Mouse (Mus musculus): ENCODE measurements at regions not wholly inside any gene's neighbourhood (a gene's known extent, or its start where the extent isn't known, plus 50 kb on each side); places are given as distances from the start of the nearest gene placed in this dataset.

GRCm38 (mm10) chr10:61012199-61012695, 76.9 kb upstream of the Pcbd1 start:
- no peak overlapping the region for H3K27ac ChIP-seq (ENCODE audit: low read depth, low read length)
- H3K4me2 ChIP-seq (replicated peaks; ENCODE audit: low read depth), result no peak overlapping the region
- no peaks in the 10 kb centered on the region for H3K27me3 ChIP-seq (replicated peaks; ENCODE audit: control insufficient read depth, insufficient read depth, low read length)
- 76% methylated on average over 1 of the region's 1 CpGs for WGBS
- H3K9ac ChIP-seq (ENCODE audit: low read depth, low read length), result no peak overlapping the region
- no peaks in the 10 kb centered on the region for H3K36me3 ChIP-seq (ENCODE audit: control insufficient read depth, insufficient read depth)
- ATAC-seq, result no peak
- no peak overlapping the region for H3K4me3 ChIP-seq (ENCODE audit: low read depth, low read length)
- H3K4me1 ChIP-seq (replicated peaks; ENCODE audit: control insufficient read depth, insufficient read depth, low read length), result no peaks in the 10 kb centered on the region
- no peaks in the 10 kb centered on the region for H3K9me3 ChIP-seq (ENCODE audit: control insufficient read depth)
- TF ChIP-seq CTCF (IDR thresholded peaks at IDR 0.05; ENCODE audit: low read depth), result no peak

DNA sequence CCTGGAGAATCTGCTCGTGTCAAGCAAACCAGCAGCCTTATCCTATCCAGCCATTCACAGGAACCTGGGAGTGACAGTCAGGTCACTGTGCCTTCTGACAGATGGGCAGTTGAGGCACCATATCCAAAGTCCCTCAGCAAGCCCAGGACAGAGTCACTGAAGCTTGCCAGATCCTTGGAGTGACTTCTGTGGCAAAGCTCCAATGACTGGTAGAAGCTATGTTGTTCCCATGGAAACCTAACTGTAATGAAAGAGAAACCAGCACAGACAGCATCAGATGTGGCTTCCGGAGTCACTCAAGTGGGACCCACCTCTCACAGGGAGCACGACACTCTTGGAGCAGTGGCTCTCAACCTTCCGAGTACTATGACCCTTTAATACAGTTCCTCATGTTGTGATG, 78.4 kb upstream of the Pcbd1 start:
- H3K27me3 ChIP-seq (replicated peaks; ENCODE audit: control insufficient read depth, insufficient read depth, low read length), result no peaks in the 10 kb centered on the region
- no peaks in the 10 kb centered on the region for H3K4me1 ChIP-seq (replicated peaks; ENCODE audit: control insufficient read depth, insufficient read depth, low read length)
- H3K36me3 ChIP-seq (ENCODE audit: control insufficient read depth, insufficient read depth), result no peaks in the 10 kb centered on the region
- no peak for TF ChIP-seq CTCF (IDR thresholded peaks at IDR 0.05; ENCODE audit: low read depth)
- no peak for ATAC-seq
- H3K4me3 ChIP-seq (ENCODE audit: low read depth, low read length), result no peak overlapping the region
- H3K9ac ChIP-seq (ENCODE audit: low read depth, low read length), result no peak overlapping the region
- 79% methylated on average over 4 of the region's 4 CpGs for WGBS
- H3K4me2 ChIP-seq (replicated peaks; ENCODE audit: low read depth), result no peak overlapping the region
- no peaks in the 10 kb centered on the region for H3K9me3 ChIP-seq (ENCODE audit: control insufficient read depth)
- no peak overlapping the region for H3K27ac ChIP-seq (ENCODE audit: low read depth, low read length)

- WGBS, result 79% methylated on average over 3 of the region's 3 CpGs
- H3K4me1 ChIP-seq (replicated peaks; ENCODE audit: control insufficient read depth, insufficient read depth, low read length), result no peaks in the 10 kb centered on the region
- no peak overlapping the region for H3K4me3 ChIP-seq (ENCODE audit: low read depth, low read length)
- no peaks in the 10 kb centered on the region for H3K9me3 ChIP-seq (ENCODE audit: control insufficient read depth)
- no peak for TF ChIP-seq CTCF (IDR thresholded peaks at IDR 0.05; ENCODE audit: low read depth)
- no peak overlapping the region for H3K9ac ChIP-seq (ENCODE audit: low read depth, low read length)
- no peak for ATAC-seq
- H3K27me3 ChIP-seq (replicated peaks; ENCODE audit: control insufficient read depth, insufficient read depth, low read length), result no peaks in the 10 kb centered on the region
- no peak overlapping the region for H3K4me2 ChIP-seq (replicated peaks; ENCODE audit: low read depth)
- H3K36me3 ChIP-seq (ENCODE audit: control insufficient read depth, insufficient read depth), result no peaks in the 10 kb centered on the region
- H3K27ac ChIP-seq (ENCODE audit: low read depth, low read length), result no peak overlapping the region
Measured at GRCm38 (mm10) chr10:61007403-61007802, 81.7 kb upstream of the Pcbd1 start.

DNA sequence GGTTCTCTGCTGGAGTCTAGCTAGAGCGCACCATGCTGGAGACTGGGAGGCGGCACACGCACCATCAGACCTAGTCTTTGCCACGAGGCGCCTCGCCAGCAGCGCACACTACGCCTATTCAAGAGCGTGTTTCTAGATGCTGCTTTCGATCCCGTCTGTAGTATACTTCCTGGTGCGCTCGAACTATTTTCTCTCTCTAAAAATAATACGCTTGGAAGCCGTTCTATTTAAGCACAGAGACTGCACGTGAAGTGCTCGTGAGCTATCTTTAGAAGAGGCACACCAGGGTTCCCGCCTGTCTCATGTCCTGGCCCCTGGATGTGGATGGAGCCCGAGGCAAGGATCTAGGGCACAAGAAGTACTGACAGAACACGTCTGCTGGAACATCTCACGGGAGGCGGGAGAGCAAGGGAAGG, 87.4 kb upstream of the Pcbd1 start:
- no peak for TF ChIP-seq CTCF (IDR thresholded peaks at IDR 0.05; ENCODE audit: low read depth)
- 91% methylated on average over 22 of the region's 22 CpGs for WGBS
- Histone ChIP-seq H3K36me3 (ENCODE audit: control insufficient read depth, insufficient read depth) (no peaks in the 10 kb centered on the region), H3K4me2 (replicated peaks; ENCODE audit: low read depth) (no peak overlapping the region), H3K27me3 (replicated peaks; ENCODE audit: control insufficient read depth, insufficient read depth, low read length) (no peaks in the 10 kb centered on the region), H3K4me1 (replicated peaks; ENCODE audit: control insufficient read depth, insufficient read depth, low read length) (no peaks in the 10 kb centered on the region), H3K27ac (ENCODE audit: low read depth, low read length) (no peak overlapping the region), H3K4me3 (ENCODE audit: low read depth, low read length) (no peak overlapping the region), H3K9me3 (ENCODE audit: control insufficient read depth) (no peaks in the 10 kb centered on the region), H3K9ac (ENCODE audit: low read depth, low read length) (no peak overlapping the region)
- ATAC-seq, result no peak

DNA sequence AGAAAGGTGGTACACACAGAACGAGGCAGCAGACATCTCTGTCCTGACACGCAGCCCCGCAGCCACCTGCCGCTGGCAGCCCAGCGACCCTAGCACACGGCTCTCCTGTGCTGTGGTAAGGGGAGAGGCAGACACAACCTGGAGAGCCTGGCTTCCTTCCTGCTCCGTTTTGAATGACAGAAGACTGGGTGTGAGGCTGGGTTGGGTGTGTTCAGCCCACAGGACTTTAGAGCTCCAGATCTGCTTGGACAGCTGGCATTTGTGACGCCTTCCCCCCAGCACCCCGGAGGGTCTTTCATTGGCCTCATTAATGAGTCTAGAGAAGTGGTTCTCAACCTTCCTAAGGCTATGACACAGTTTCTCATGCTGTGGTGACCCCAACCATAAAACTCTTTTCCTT, 91.7 kb upstream of the Pcbd1 start:
- Histone ChIP-seq H3K9me3 (ENCODE audit: control insufficient read depth) (0 out of 2 replicates have a peak, but pooled peaks cover 2% of the 10 kb centered on the region), H3K9ac (ENCODE audit: low read depth, low read length) (no peak overlapping the region), H3K4me1 (replicated peaks; ENCODE audit: control insufficient read depth, insufficient read depth, low read length) (no peaks in the 10 kb centered on the region), H3K36me3 (ENCODE audit: control insufficient read depth, insufficient read depth) (no peaks in the 10 kb centered on the region), H3K4me3 (ENCODE audit: low read depth, low read length) (no peak overlapping the region), H3K4me2 (replicated peaks; ENCODE audit: low read depth) (no peak overlapping the region), H3K27ac (ENCODE audit: low read depth, low read length) (no peak overlapping the region), H3K27me3 (replicated peaks; ENCODE audit: control insufficient read depth, insufficient read depth, low read length) (no peaks in the 10 kb centered on the region)
- TF ChIP-seq CTCF (IDR thresholded peaks at IDR 0.05; ENCODE audit: low read depth), result no peak
- WGBS, result 64% methylated on average over 9 of the region's 9 CpGs
- no peak for ATAC-seq

GRCm38 (mm10) chr10:60995908-60996640, 93.1 kb upstream of the Pcbd1 start:
- Histone ChIP-seq H3K36me3 (ENCODE audit: control insufficient read depth, insufficient read depth) (no peaks in the 10 kb centered on the region), H3K27ac (ENCODE audit: low read depth, low read length) (no peak overlapping the region), H3K4me1 (replicated peaks; ENCODE audit: control insufficient read depth, insufficient read depth, low read length) (no peaks in the 10 kb centered on the region), H3K9me3 (ENCODE audit: control insufficient read depth) (0 out of 2 replicates have a peak, but pooled peaks cover 2% of the 10 kb centered on the region), H3K27me3 (replicated peaks; ENCODE audit: control insufficient read depth, insufficient read depth, low read length) (no peaks in the 10 kb centered on the region), H3K9ac (ENCODE audit: low read depth, low read length) (no peak overlapping the region), H3K4me2 (replicated peaks; ENCODE audit: low read depth) (no peak overlapping the region), H3K4me3 (ENCODE audit: low read depth, low read length) (no peak overlapping the region)
- no peak for ATAC-seq
- TF ChIP-seq CTCF (IDR thresholded peaks at IDR 0.05; ENCODE audit: low read depth), result no peak
- 82% methylated on average over 9 of the region's 9 CpGs for WGBS
